In the genomic region with DNA sequence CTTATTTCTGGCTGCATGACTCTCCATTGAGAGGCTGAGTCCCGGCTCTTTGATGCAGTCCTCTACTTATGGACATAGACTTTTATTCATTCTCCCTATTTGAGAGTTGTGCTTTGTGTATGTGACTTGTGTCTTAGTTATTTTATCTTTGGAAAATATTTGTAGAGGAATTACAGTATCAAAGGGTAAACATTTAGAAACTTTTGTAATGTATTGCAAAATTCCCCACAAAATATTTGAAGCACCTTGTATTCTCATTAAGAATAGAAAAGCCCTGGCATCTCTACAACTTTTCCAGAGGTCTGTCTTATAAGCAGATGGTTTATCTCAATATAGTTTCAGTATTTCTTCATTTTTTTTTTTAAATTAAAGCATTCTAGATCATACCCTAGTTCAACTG, we compare ENCODE assay signal across 20 mouse cellular contexts. TPM values are rescaled to one million over a fixed set of nuclear protein-coding genes. Genes with fewer than 3 reads are reported as not detected.
DNase-seq lines count a peak whose midpoint lies in the region; ATAC-seq and TF ChIP-seq lines count a peak whose summit lies in the region.
"Had no signal": no experiment of that assay in that cellular context is flagged by ENCODE, and none has a peak within 500 bp of the region (broad histone marks: within the 10 kb centered on the region; RNA-seq: fewer than 3 reads in every experiment).

No protein-coding gene starts in this region.

- H3K4me1 ChIP-seq in liver, adult 2 months (ENCODE audit: control insufficient read depth, insufficient read depth, low read length) = peaks cover 4% of the 10 kb centered on the region; the same call in 1 of the 2 replicates
- no peaks in the 10 kb centered on the region for H3K4me1 ChIP-seq in liver, embryonic 11.5 days (replicated peaks; ENCODE audit: control insufficient read depth, insufficient read depth, low read length)
- no peaks in the 10 kb centered on the region for H3K4me1 ChIP-seq in lung, postnatal 0 days (ENCODE audit: insufficient read depth, low read depth, low read length)

- peaks cover 39% of the 10 kb centered on the region for H3K36me3 ChIP-seq in liver, adult 2 months (ENCODE audit: control insufficient read depth, insufficient read depth, low read length)
- no peaks in the 10 kb centered on the region for H3K36me3 ChIP-seq in liver, embryonic 11.5 days (ENCODE audit: control insufficient read depth, insufficient read depth, low read length)
- no peaks in the 10 kb centered on the region; the same call in 1 of the 2 replicates for H3K36me3 ChIP-seq in lung, postnatal 0 days (ENCODE audit: insufficient read depth, low read length)
- H3K36me3 ChIP-seq: G1E had no signal

- peak; percentile 68 for DNase-seq in liver, adult 2 months (ENCODE audit: extremely low read depth, low read depth, low spot score)
- DNase-seq in liver, embryonic 11.5 days (ENCODE audit: low spot score) = no peak
- peak; percentile 10 for DNase-seq in lung, postnatal 0 days (ENCODE audit: low spot score)
- no peak for DNase-seq in lung, adult 18-20 months
- DNase-seq: adrenal gland, adult 2 months; adrenal gland, adult 8-10 months; adrenal gland, postnatal 10 days; adrenal gland, postnatal 14 days; adrenal gland, postnatal 25 days; adrenal gland, postnatal 36 days; B cell, adult 2 months; cerebellum, adult 11 months; cerebellum, adult 11-12 months; cerebellum, adult 18-20 months had no signal

- H3K27me3 ChIP-seq in liver, adult 2 months (ENCODE audit: control insufficient read depth, insufficient read depth, low read length) = no peaks in the 10 kb centered on the region
- H3K27me3 ChIP-seq in liver, embryonic 11.5 days (replicated peaks; ENCODE audit: control insufficient read depth, insufficient read depth, low read length) = no peaks in the 10 kb centered on the region
- no peaks in the 10 kb centered on the region for H3K27me3 ChIP-seq in lung, postnatal 0 days (replicated peaks; ENCODE audit: insufficient read depth, low read length)
- H3K27me3 ChIP-seq: CH12.LX had no signal

- no peaks in the 10 kb centered on the region for H3K9me3 ChIP-seq in liver, embryonic 11.5 days (ENCODE audit: control insufficient read depth, low read length)
- no peaks in the 10 kb centered on the region for H3K9me3 ChIP-seq in lung, postnatal 0 days (ENCODE audit: low read length)
- H3K9me3 ChIP-seq: G1E had no signal

- 58% methylated on average over 1 of the region's 1 CpGs for WGBS in liver, adult 2 months
- 82% methylated on average over 1 of the region's 1 CpGs for WGBS in liver, embryonic 11.5 days
- 62% methylated on average over 1 of the region's 1 CpGs for WGBS in lung, postnatal 0 days

- H3K4me2 ChIP-seq in liver, embryonic 11.5 days = no peak overlapping the region
- no peak overlapping the region for H3K4me2 ChIP-seq in lung, postnatal 0 days (replicated peaks; ENCODE audit: low read depth, low read length)

- no peak overlapping the region for H3K4me3 ChIP-seq in liver, adult 2 months (ENCODE audit: insufficient read depth, low read depth, low read length)
- H3K4me3 ChIP-seq in liver, embryonic 11.5 days (ENCODE audit: low read depth, low read length) = no peak overlapping the region
- no peak overlapping the region for H3K4me3 ChIP-seq in lung, postnatal 0 days (ENCODE audit: low read depth, low read length)

- no peak overlapping the region for H3K9ac ChIP-seq in liver, adult 2 months (ENCODE audit: low read depth, low read length)
- H3K9ac ChIP-seq in liver, embryonic 11.5 days (ENCODE audit: low read depth, low read length) = no peak overlapping the region
- H3K9ac ChIP-seq in lung, postnatal 0 days (replicated peaks; ENCODE audit: low read depth) = no peak overlapping the region

- H3K27ac ChIP-seq in liver, adult 2 months (replicated peaks; ENCODE audit: insufficient read depth, low read depth, low read length) = no peak overlapping the region
- no peak overlapping the region for H3K27ac ChIP-seq in liver, embryonic 11.5 days (ENCODE audit: low read depth, low read length)
- no peak overlapping the region for H3K27ac ChIP-seq in lung, postnatal 0 days (ENCODE audit: low read length)

- TF ChIP-seq POLR2A in liver, adult 2 months (IDR thresholded peaks at IDR 0.05; ENCODE audit: extremely low read depth, insufficient read depth, low read length) = no peak

- no peak for ATAC-seq in liver, embryonic 11.5 days (replicated peaks; ENCODE audit: low FRiP score)
- no peak for ATAC-seq in lung, postnatal 0 days
- ATAC-seq: activated CD4-positive, CD25-positive, alpha-beta regulatory T cell, adult 4 months; CD4-positive, CD25-positive, alpha-beta regulatory T cell, adult 4 months; Patski had no signal

- peak; percentile 69 for TF ChIP-seq EP300 in lung, postnatal 0 days (IDR thresholded peaks at IDR 0.05)

- peaks cover 17% of the 10 kb centered on the region; the same call in 1 of the 2 replicates for H3K79me2 ChIP-seq in liver, adult 2 months (ENCODE audit: control insufficient read depth, insufficient read depth, low read length)

- no peak for TF ChIP-seq CTCF in liver, adult 2 months (IDR thresholded peaks at IDR 0.05; ENCODE audit: low read depth, low read length)
- no peak for TF ChIP-seq CTCF in lung, postnatal 0 days (IDR thresholded peaks at IDR 0.05)

RNA-seq across cellular contexts. Expression of gene Arhgef26, which starts 44.7 kb away (rescaled TPM):
- 23.6 and 29.2 TPM in 2 replicates for total RNA-seq in liver, adult 2 months (2014; rRNA removed)
- polyA plus RNA-seq in liver, adult 2 months (2012; rRNA removed) = 7.2 and 10.4 TPM in 2 replicates
- polyA plus RNA-seq in liver, embryonic 11.5 days (2014; fragmentation: Nextera tagmentation; extraction: Ambion mirVana) = 0.62 and 0.92 TPM in 2 replicates
- 34.4 and 36.9 TPM in 2 replicates for polyA plus RNA-seq in lung, postnatal 0 days (2015; fragmentation: Nextera tagmentation; extraction: Ambion mirVana)
- total RNA-seq: MEL had no signal
- polyA plus RNA-seq: G1E had no signal

Comparison
In these comparisons a context has a peak if more than half of its experiments do, and no peak if none do; other contexts are left out.
1. DNase-seq: peak in liver, adult 2 months (single experiment) and lung, postnatal 0 days (single experiment); none in liver, embryonic 11.5 days (single experiment) and lung, adult 18-20 months (0 of 2).